Mouse (Mus musculus) spleen, postnatal 4 days (tissue): ENCODE data around the gene Gm12394.
"Not testable (repeated sequence)": the region's sequence is repeated elsewhere in the genome, so short reads cannot be mapped to it uniquely, and the experiment has no call there.

ENCODE experiments used
- DNase-seq, 2 experiments: peaks; one replicate each; pipeline ENCODE4 v3.0.0; 2022; ENCODE audit warnings: low spot score in 2 of 2

Gene Gm12394

GRCm38 (mm10) chr4:42856671-42857070 lies at the start of gene Gm12394:
TSS of gene Gm12394 (minus strand) at chr4:42856771.
- DNase-seq, result not testable (repeated sequence)

GRCm38 (mm10) chr4:42904966-42905365 lies 48.4 kb upstream of the Gm12394 start:
- no peak for DNase-seq

- DNase-seq, result no peak
These were observed 48.0 kb upstream of the Gm12394 start for GRCm38 (mm10) chr4:42904523-42904922.

- no peak for DNase-seq
These were observed 47.4 kb upstream of the Gm12394 start for GRCm38 (mm10) chr4:42903942-42904341.

GRCm38 (mm10) chr4:42902730-42903129 lies 46.2 kb upstream of the Gm12394 start:
- DNase-seq, result no peak

- peak; percentile 34 to 76 for DNase-seq
These were observed 45.6 kb upstream of the Gm12394 start for GRCm38 (mm10) chr4:42902174-42902573.

- no peak for DNase-seq
These were observed 44.3 kb upstream of the Gm12394 start for GRCm38 (mm10) chr4:42900878-42901277.

- no peak for DNase-seq
These were observed 42.3 kb upstream of the Gm12394 start for GRCm38 (mm10) chr4:42898914-42899313.

GRCm38 (mm10) chr4:42895118-42895517 lies 38.5 kb upstream of the Gm12394 start:
- DNase-seq, result no peak

- DNase-seq, result no peak
These were observed 34.6 kb upstream of the Gm12394 start for GRCm38 (mm10) chr4:42891176-42891575.

GRCm38 (mm10) chr4:42888806-42889205 lies 32.2 kb upstream of the Gm12394 start:
- DNase-seq, result no peak

- DNase-seq, result no peak
These were observed 30.4 kb upstream of the Gm12394 start for GRCm38 (mm10) chr4:42886926-42887325.

GRCm38 (mm10) chr4:42880677-42880948 lies 24.0 kb upstream of the Gm12394 start:
- peak in 1 of 2 experiments; percentile 62 for DNase-seq

- peak; percentile 70 to 76 for DNase-seq
These were observed 23.5 kb upstream of the Gm12394 start for GRCm38 (mm10) chr4:42879829-42880676.

- DNase-seq, result peak in 1 of 2 experiments; percentile 56
These were observed 21.1 kb upstream of the Gm12394 start for GRCm38 (mm10) chr4:42877657-42878056.

GRCm38 (mm10) chr4:42876586-42877291 lies 20.2 kb upstream of the Gm12394 start:
- DNase-seq, result peak; percentile 49 to 68

GRCm38 (mm10) chr4:42874134-42874533 lies 17.6 kb upstream of the Gm12394 start, which contains the start of gene Fam205c:
TSS of gene Fam205c (minus strand) at chr4:42874234.
- DNase-seq, result no peak

GRCm38 (mm10) chr4:42872746-42873435 lies 16.3 kb upstream of the Gm12394 start:
- DNase-seq, result no peak

GRCm38 (mm10) chr4:42872151-42872550 lies 15.6 kb upstream of the Gm12394 start:
- no peak for DNase-seq

GRCm38 (mm10) chr4:42870748-42871147 lies 14.2 kb upstream of the Gm12394 start:
- no peak for DNase-seq

GRCm38 (mm10) chr4:42868193-42868592 lies 11.6 kb upstream of the Gm12394 start:
- peak in 1 of 2 experiments; percentile 56 for DNase-seq

- peak in 1 of 2 experiments; percentile 60 for DNase-seq
These were observed 10.8 kb upstream of the Gm12394 start for GRCm38 (mm10) chr4:42867390-42867789.
